In the genomic region with DNA sequence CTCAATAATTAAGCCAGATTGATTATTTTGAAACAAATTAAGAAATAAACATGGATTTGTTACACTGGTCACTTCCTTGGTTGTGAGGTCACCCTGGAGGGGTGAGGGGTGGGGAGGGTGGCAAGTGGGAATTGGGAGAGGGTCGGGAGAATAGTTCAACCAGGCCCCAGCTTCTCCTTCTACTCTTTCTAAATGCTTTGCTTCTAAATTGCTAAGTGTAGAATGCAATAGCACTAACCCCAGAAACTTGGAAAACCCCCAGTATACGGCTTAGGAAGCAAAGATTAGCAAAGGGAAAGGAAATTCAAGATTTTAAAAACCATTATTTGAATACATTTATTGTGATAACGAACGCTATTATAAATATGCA, we compare ENCODE assay signal across 9 mouse cellular contexts. TPM values are rescaled to one million over a fixed set of nuclear protein-coding genes. Genes with fewer than 3 reads are reported as not detected.
DNase-seq lines count a peak whose midpoint lies in the region; ATAC-seq and TF ChIP-seq lines count a peak whose summit lies in the region.
"Had no signal": no experiment of that assay in that cellular context is flagged by ENCODE, and none has a peak within 500 bp of the region (broad histone marks: within the 10 kb centered on the region; RNA-seq: fewer than 3 reads in every experiment).

No protein-coding gene starts in this region.

- TF ChIP-seq POLR2A in bone marrow macrophage, adult 2 months (IDR thresholded peaks at IDR 0.05; ENCODE audit: borderline replicate concordance, low read depth, low read length), result no peak

- peak overlapping the region; percentile 80 for H3K4me2 ChIP-seq in kidney, embryonic 16.5 days (replicated peaks; ENCODE audit: low read depth, low read length)
- peak overlapping the region; percentile 95 for H3K4me2 ChIP-seq in forebrain, postnatal 0 days (ENCODE audit: low read depth)
- peak overlapping the region; percentile 86 for H3K4me2 ChIP-seq in midbrain, embryonic 13.5 days (replicated peaks)

- H3K4me3 ChIP-seq in kidney, embryonic 16.5 days (ENCODE audit: low read length), result peak overlapping the region; percentile 11
- H3K4me3 ChIP-seq in bone marrow macrophage, adult 2 months (ENCODE audit: insufficient read depth, low read length), result 0 out of 2 replicates have a peak overlapping the region, but pooled peaks have one; percentile 3
- peak overlapping the region; percentile 73 for H3K4me3 ChIP-seq in forebrain, postnatal 0 days (ENCODE audit: low read depth, low read length)
- peak overlapping the region; percentile 78 for H3K4me3 ChIP-seq in midbrain, embryonic 13.5 days (replicated peaks)

- DNase-seq in kidney, postnatal 14 days, result no peak
- no peak for DNase-seq in forebrain, postnatal 0 days
- no peak for DNase-seq in gastrocnemius, adult 8-10 months (ENCODE audit: low spot score in 2 of 2)
- no peak for DNase-seq in adrenal gland, postnatal 10 days
- DNase-seq in frontal cortex, postnatal 14 days (ENCODE audit: low spot score in 2 of 2), result no peak

- H3K27me3 ChIP-seq in kidney, embryonic 16.5 days (ENCODE audit: insufficient read depth, low read length), result no peaks in the 10 kb centered on the region
- H3K27me3 ChIP-seq in forebrain, postnatal 0 days (ENCODE audit: insufficient read depth, low read length), result no peaks in the 10 kb centered on the region
- no peaks in the 10 kb centered on the region for H3K27me3 ChIP-seq in midbrain, embryonic 13.5 days
- H3K27me3 ChIP-seq: Patski had no signal

- no peak overlapping the region for H3K27ac ChIP-seq in kidney, embryonic 16.5 days (ENCODE audit: low read length)
- H3K27ac ChIP-seq in bone marrow macrophage, adult 2 months (ENCODE audit: insufficient read depth, low read depth, low read length), result no peak overlapping the region
- no peak overlapping the region for H3K27ac ChIP-seq in forebrain, postnatal 0 days (ENCODE audit: low read depth, low read length)
- no peak overlapping the region for H3K27ac ChIP-seq in midbrain, embryonic 13.5 days

- peak overlapping the region; percentile 22; the same call in 1 of the 2 replicates for H3K9ac ChIP-seq in kidney, embryonic 16.5 days (replicated peaks; ENCODE audit: low read length)
- H3K9ac ChIP-seq in forebrain, postnatal 0 days, result no peak overlapping the region
- H3K9ac ChIP-seq in midbrain, embryonic 13.5 days (replicated peaks), result no peak overlapping the region

- ATAC-seq in kidney, embryonic 16.5 days (ENCODE audit: low FRiP score, low TSS enrichment), result no peak
- no peak for ATAC-seq in forebrain, postnatal 0 days
- ATAC-seq in midbrain, embryonic 13.5 days, result no peak

- 82% methylated on average over 4 of the region's 4 CpGs for WGBS in kidney, embryonic 16.5 days
- 48% methylated on average over 4 of the region's 4 CpGs for WGBS in forebrain, postnatal 0 days
- WGBS in midbrain, embryonic 13.5 days, result 70% methylated on average over 4 of the region's 4 CpGs

- no peak for TF ChIP-seq CTCF in bone marrow macrophage, adult 2 months (IDR thresholded peaks at IDR 0.05; ENCODE audit: low read depth, low read length)
- TF ChIP-seq CTCF in forebrain, postnatal 0 days (IDR thresholded peaks at IDR 0.05; ENCODE audit: low read depth), result no peak

- no peaks in the 10 kb centered on the region for H3K36me3 ChIP-seq in kidney, embryonic 16.5 days (ENCODE audit: insufficient read depth, low read length)
- H3K36me3 ChIP-seq in forebrain, postnatal 0 days (ENCODE audit: insufficient read depth), result no peaks in the 10 kb centered on the region
- H3K36me3 ChIP-seq in midbrain, embryonic 13.5 days, result no peaks in the 10 kb centered on the region

- H3K4me1 ChIP-seq in kidney, embryonic 16.5 days (ENCODE audit: insufficient read depth, low read length), result peaks cover 20% of the 10 kb centered on the region
- peaks cover 6% of the 10 kb centered on the region for H3K4me1 ChIP-seq in bone marrow macrophage, adult 2 months (ENCODE audit: control insufficient read depth, insufficient read depth, low read length)
- H3K4me1 ChIP-seq in forebrain, postnatal 0 days (ENCODE audit: insufficient read depth), result peaks cover 12% of the 10 kb centered on the region; the same call in 1 of the 2 replicates
- H3K4me1 ChIP-seq in midbrain, embryonic 13.5 days (replicated peaks), result peaks cover 34% of the 10 kb centered on the region

- no peaks in the 10 kb centered on the region for H3K9me3 ChIP-seq in kidney, embryonic 16.5 days (ENCODE audit: low read length)
- no peaks in the 10 kb centered on the region for H3K9me3 ChIP-seq in forebrain, postnatal 0 days (ENCODE audit: low read length)
- H3K9me3 ChIP-seq in midbrain, embryonic 13.5 days, result no peaks in the 10 kb centered on the region

RNA-seq across cellular contexts. Expression of a gene that starts 3.3 kb away (rescaled TPM):
- 71.9 and 73.0 TPM in 2 replicates for polyA plus RNA-seq in kidney, embryonic 16.5 days (2015; fragmentation: Nextera tagmentation; extraction: Ambion mirVana)
- 37.4 and 39.6 TPM in 2 replicates for polyA plus RNA-seq in bone marrow macrophage, adult 2 months (2012; ENCODE audit: insufficient read depth, insufficient read length, missing spikeins)
- 39.3 and 42.9 TPM in 2 replicates for total RNA-seq in forebrain, postnatal 0 days (2014; rRNA removed)
- 47.0 and 50.1 TPM in 2 replicates for polyA plus RNA-seq in forebrain, postnatal 0 days (2015; fragmentation: Nextera tagmentation; extraction: Ambion mirVana)
- 45.3 and 52.6 TPM in 2 replicates for polyA plus RNA-seq in midbrain, embryonic 13.5 days (2015; fragmentation: Nextera tagmentation; extraction: Ambion mirVana)
- total RNA-seq in gastrocnemius, adult 8-10 months (2022), result 10 to 100 TPM; 43.7 to 85.1 (median 58.2) TPM
- total RNA-seq in adrenal gland, postnatal 10 days (2021), result 10 to 100 TPM; 48.6 to 76.8 TPM

Comparison
In these comparisons a context has a peak if more than half of its experiments do, and no peak if none do; other contexts are left out.
1. H3K4me3 ChIP-seq: peak in every context shown above with its lines; median percentile 78 in midbrain, embryonic 13.5 days; 73 in forebrain, postnatal 0 days; 11 in kidney, embryonic 16.5 days; 3 in bone marrow macrophage, adult 2 months.